Comparison of ENCODE assay signal across 24 mouse cellular contexts in the genomic region with DNA sequence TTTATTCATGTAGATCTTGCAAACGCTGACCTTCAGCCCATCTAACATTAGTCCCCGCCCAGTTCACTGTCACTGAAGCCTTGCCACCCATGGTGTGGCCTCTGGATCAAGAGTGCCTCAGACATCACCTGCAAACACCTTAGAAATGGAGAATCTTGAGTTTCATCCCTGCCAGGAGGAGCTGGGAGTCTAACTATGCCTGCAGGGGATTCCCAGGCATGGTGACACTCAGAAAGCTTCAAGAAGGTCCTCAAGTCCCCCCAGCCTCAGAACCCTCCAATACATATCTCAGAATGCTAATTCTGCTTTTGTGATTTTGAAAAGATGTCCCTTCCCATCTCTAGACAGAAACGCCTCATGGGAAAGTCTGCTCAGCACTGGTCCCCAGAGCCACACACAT.
A peak's percentile ranks its signal among the peaks of the same experiment; 100 is the strongest.
DNase-seq lines count a peak whose midpoint lies in the region; ATAC-seq lines count a peak whose summit lies in the region.
"Had no signal": no experiment of that assay in that cellular context is flagged by ENCODE, and none has a peak within 500 bp of the region (broad histone marks: within the 10 kb centered on the region; RNA-seq: fewer than 3 reads in every experiment).

No protein-coding gene starts in this region.

- no peaks in the 10 kb centered on the region for H3K36me3 ChIP-seq in kidney, embryonic 15.5 days
- no peaks in the 10 kb centered on the region for H3K36me3 ChIP-seq in midbrain, embryonic 11.5 days (ENCODE audit: control insufficient read depth, insufficient read depth, low read length)
- no peaks in the 10 kb centered on the region for H3K36me3 ChIP-seq in midbrain, embryonic 16.5 days (ENCODE audit: control insufficient read depth, insufficient read depth, low read length)
- H3K36me3 ChIP-seq: G1E; heart, embryonic 12.5 days; liver, embryonic 12.5 days had no signal

- no peaks in the 10 kb centered on the region for H3K9me3 ChIP-seq in kidney, embryonic 15.5 days (replicated peaks)
- H3K9me3 ChIP-seq in midbrain, embryonic 11.5 days (ENCODE audit: control insufficient read depth, low read length), result no peaks in the 10 kb centered on the region
- no peaks in the 10 kb centered on the region for H3K9me3 ChIP-seq in midbrain, embryonic 16.5 days (replicated peaks; ENCODE audit: control insufficient read depth, low read length, poor library complexity, severe bottlenecking)
- H3K9me3 ChIP-seq: G1E; heart, embryonic 12.5 days; liver, embryonic 12.5 days had no signal

- H3K4me2 ChIP-seq in kidney, embryonic 15.5 days, result no peak overlapping the region
- no peak overlapping the region for H3K4me2 ChIP-seq in midbrain, embryonic 11.5 days
- H3K4me2 ChIP-seq in midbrain, embryonic 16.5 days (ENCODE audit: low read length), result peak overlapping the region; percentile 11
- H3K4me2 ChIP-seq: heart, embryonic 12.5 days; liver, embryonic 12.5 days had no signal

- peaks cover 40% of the 10 kb centered on the region for H3K4me1 ChIP-seq in kidney, embryonic 15.5 days
- no peaks in the 10 kb centered on the region for H3K4me1 ChIP-seq in midbrain, embryonic 11.5 days (ENCODE audit: control insufficient read depth, insufficient read depth, low read length)
- 0 out of 2 replicates have a peak, but pooled peaks cover 2% of the 10 kb centered on the region for H3K4me1 ChIP-seq in midbrain, embryonic 16.5 days (ENCODE audit: control insufficient read depth, insufficient read depth, low read length)
- H3K4me1 ChIP-seq: liver, embryonic 12.5 days had no signal

- no peak overlapping the region for H3K4me3 ChIP-seq in kidney, embryonic 15.5 days (replicated peaks)
- H3K4me3 ChIP-seq in midbrain, embryonic 11.5 days (ENCODE audit: low read depth, low read length), result no peak overlapping the region
- no peak overlapping the region for H3K4me3 ChIP-seq in midbrain, embryonic 16.5 days (ENCODE audit: low read depth, low read length)
- H3K4me3 ChIP-seq: erythroblast, embryonic 14.5 days; heart, embryonic 12.5 days; layer of hippocampus, adult 2 months; liver, embryonic 12.5 days had no signal

- WGBS in kidney, embryonic 15.5 days, result 80% methylated on average over 3 of the region's 3 CpGs
- WGBS in midbrain, embryonic 11.5 days, result 76% methylated on average over 3 of the region's 3 CpGs
- WGBS in midbrain, embryonic 16.5 days, result 66% methylated on average over 3 of the region's 3 CpGs

- H3K27me3 ChIP-seq in kidney, embryonic 15.5 days, result no peaks in the 10 kb centered on the region
- H3K27me3 ChIP-seq in midbrain, embryonic 11.5 days (ENCODE audit: control insufficient read depth, insufficient read depth, low read length), result no peaks in the 10 kb centered on the region
- H3K27me3 ChIP-seq in midbrain, embryonic 16.5 days (ENCODE audit: control insufficient read depth, insufficient read depth, low read depth, low read length), result no peaks in the 10 kb centered on the region
- H3K27me3 ChIP-seq: heart, embryonic 12.5 days; liver, embryonic 12.5 days had no signal

- no peak overlapping the region for H3K9ac ChIP-seq in kidney, embryonic 15.5 days
- H3K9ac ChIP-seq in midbrain, embryonic 11.5 days (ENCODE audit: low read length), result no peak overlapping the region
- no peak overlapping the region for H3K9ac ChIP-seq in midbrain, embryonic 16.5 days (ENCODE audit: low read depth, low read length)
- H3K9ac ChIP-seq: heart, embryonic 12.5 days; liver, embryonic 12.5 days; liver, postnatal 0 days had no signal

- no peak for DNase-seq in frontal cortex, postnatal 25 days (ENCODE audit: low spot score in 2 of 2)
- no peak for DNase-seq in kidney, adult 8-10 months
- peak; percentile 76 for DNase-seq in midbrain, embryonic 11.5 days (ENCODE audit: low spot score, missing footprints)
- DNase-seq in layer of hippocampus, postnatal 36 days, result no peak
- DNase-seq: adrenal gland, adult 8-10 months; cerebellum, adult 2 months; cerebellum, postnatal 14 days; gastrocnemius, postnatal 25 days; heart, adult 18-20 months; kidney, adult 18-20 months; left cerebral cortex, postnatal 4 days; liver, postnatal 0 days; right cerebral cortex, adult 18-20 months; spleen, adult 18-20 months; thymus, postnatal 14 days had no signal

- H3K27ac ChIP-seq in kidney, embryonic 15.5 days, result peak overlapping the region; percentile 73
- H3K27ac ChIP-seq in midbrain, embryonic 11.5 days (ENCODE audit: low read depth, low read length), result no peak overlapping the region
- no peak overlapping the region for H3K27ac ChIP-seq in midbrain, embryonic 16.5 days (ENCODE audit: low read length)
- H3K27ac ChIP-seq: layer of hippocampus, adult 2 months; liver, embryonic 12.5 days; macrophage had no signal

- ATAC-seq in frontal cortex, adult (ENCODE audit: low TSS enrichment), result 0 out of 2 replicates have a peak, but pooled peaks have one; percentile 11
- no peak for ATAC-seq in kidney, embryonic 15.5 days (replicated peaks; ENCODE audit: low FRiP score)
- no peak for ATAC-seq in midbrain, embryonic 11.5 days (ENCODE audit: low FRiP score)
- no peak for ATAC-seq in midbrain, embryonic 16.5 days
- ATAC-seq: liver, embryonic 12.5 days; liver, postnatal 0 days had no signal
